Mouse (Mus musculus): ENCODE measurements at regions not wholly inside any gene's neighbourhood (a gene's known extent, or its start where the extent isn't known, plus 50 kb on each side); places are given as distances from the start of the nearest gene placed in this dataset.

DNA sequence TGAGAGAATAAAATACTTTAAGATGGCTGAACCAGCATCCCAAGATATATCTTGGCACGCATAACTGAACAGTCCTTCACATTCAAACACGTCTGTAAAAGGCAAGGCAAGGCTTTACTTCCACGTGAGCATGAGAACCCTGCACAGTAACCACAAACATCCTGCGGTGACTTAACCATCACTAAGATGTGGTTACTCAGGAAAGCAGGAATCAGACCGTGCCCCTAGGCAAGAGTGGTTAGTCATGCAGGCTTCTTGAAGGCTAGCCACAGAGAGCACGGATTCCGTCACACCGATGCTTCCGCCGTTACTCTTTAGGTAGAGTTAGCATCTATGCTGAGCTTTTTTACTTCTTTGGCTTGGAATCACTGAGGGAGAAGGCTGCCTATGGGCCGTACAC lies 266.8 kb downstream of the Barhl2 start:
- CTCF ChIA-PET = no interaction called here

DNA sequence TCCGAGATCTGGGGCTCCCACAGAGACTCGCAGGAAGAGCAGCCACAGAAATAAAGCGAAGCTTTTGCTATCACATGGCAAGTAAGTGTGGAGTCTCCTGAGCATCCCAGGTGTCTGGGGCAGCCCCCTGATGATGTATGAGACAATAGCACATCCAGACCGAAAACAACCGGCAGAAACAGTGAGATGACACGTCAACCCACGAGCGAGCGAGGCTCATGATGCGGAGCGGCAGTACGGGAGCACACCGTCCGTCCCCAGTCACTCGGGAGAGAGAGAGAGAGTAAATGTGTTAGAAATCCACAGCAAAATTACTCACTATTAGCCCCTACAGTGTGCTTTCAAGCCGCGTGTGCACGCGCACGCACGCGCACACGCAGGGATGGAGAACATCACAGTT lies 276.2 kb downstream of the Barhl2 start:
- CTCF ChIA-PET = no interaction called here

DNA sequence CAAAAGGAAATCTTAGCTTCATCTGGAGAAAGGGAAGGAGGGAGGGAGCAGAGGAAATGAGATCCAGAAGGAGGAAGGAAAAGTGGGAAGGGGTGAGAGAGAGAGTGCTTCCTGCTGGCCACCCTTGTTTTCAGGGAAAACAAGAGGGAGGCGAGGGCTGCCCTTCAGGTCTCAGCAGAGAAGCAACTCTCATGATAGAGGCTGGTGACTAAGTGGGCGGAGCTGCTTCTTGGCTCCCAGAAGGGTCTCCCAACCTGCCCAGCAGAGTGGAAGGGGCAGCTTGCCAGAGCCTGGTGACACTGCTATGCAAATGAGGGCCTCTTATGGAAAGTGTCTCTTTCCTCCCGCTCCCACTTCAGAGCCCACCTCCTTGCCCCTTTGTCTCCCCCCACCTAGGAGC lies 285.8 kb downstream of the Barhl2 start:
- CTCF ChIA-PET = no interaction called here

DNA sequence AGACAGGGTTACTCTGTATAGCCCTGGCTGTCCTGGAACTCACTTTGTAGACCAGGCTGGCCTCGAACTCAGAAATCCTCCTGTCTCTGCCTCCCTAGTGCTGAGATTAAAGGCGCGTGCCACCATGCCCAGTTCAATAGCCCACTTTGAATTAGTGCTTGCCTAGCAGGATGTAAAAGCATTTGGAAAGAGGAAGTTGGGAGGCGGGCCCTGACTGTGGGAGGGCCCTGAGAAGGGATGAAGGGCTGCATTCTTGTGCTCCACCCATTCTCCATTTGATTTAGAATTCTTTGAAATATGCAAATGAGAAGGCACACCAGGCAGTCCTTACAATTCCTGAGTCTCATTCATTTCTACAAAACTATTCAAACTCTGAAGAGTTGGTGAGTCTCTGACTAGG lies 287.6 kb downstream of the Barhl2 start:
- CTCF ChIA-PET = no interaction called here

DNA sequence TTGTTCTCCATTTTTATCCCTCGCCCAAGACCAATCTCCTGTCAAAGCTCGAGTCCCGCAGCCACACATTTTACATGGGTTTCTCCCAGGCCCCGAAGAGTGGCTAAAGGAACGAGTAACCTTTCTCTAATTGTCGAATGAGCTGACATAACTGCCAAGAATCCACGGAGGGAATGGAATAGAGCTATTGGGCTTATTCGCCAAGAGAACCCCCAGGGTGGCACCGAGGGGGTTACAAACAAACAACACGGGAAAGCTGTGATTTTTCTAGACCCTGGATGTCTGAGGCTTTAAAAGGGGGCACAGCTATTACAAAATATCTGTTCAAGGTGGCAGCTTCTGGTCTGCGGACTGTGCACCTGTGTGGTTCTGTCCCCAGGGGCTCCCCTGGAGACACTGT lies 290.4 kb downstream of the Barhl2 start:
- CTCF ChIA-PET = no interaction called here

DNA sequence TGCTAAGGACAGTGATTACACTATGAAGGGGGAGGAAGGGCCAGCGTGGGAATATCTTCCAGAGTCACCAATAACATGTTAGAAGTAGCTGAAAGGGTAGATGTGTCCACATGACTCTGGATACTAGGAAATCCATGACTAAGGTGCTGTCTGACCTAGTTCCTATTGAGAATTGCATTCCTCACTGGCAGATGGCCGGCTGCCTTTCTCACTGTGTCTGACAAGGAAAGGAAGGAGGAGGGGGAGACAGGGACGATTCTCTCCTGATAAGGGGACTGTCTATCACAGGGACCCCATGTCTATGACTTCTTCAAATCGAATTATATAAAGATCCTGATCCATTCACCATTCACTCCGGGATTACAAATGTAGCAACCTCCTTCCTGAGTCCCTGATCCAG lies 289.9 kb downstream of the Zfp326 start:
- CTCF ChIA-PET = no interaction called here

DNA sequence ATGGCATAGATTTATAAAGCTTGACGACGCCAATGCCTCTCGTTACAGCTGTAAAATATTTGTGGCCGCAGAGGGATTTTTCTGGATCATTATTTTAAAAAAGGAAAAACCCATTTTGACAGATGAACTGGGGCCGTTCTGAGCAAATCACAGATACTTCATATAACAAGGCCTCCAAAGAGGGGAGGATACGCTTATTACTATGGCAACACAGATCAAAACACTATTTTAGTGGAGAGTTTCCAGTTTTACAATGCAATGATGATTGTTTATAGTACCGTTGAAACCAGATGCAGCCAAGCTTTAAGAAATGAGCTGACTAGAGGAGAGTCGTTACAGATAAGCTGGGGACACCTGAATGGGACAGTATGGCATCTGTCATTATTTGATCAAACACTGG lies 287.8 kb downstream of the Zfp326 start:
- CTCF ChIA-PET = no interaction called here

DNA sequence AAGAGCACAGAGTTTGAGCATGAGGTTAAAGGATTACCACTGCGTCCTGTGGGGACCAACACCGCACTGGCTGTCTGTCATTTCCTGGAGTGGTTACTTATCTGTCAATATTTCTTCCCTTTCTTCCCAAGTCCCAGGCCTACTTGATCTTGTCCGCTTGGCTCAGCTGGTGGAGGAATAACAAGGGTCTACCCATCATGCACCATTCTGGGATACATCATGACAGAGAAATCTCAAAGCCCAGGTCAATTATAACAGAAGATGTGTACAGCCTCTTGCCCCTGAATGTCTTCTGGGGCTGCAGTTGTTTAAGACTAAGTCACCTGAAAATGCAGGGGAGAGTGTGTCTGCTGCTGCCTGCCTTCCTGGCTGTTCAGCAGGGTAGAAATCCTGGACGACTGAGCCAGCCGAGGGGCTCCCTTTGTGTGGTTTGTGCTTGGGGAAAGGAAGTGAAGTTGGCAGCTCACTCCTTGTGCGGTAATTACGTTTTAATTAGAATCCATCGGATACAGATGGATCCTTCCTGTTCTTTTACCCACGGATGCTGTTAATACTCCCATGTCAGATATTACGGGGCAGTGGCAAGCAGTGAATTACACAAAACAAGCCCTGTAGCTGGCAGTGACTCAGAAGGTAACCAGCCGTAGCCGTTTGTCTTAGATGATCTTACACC lies 286.8 kb downstream of the Zfp326 start:
- CTCF ChIA-PET = no interaction called here

DNA sequence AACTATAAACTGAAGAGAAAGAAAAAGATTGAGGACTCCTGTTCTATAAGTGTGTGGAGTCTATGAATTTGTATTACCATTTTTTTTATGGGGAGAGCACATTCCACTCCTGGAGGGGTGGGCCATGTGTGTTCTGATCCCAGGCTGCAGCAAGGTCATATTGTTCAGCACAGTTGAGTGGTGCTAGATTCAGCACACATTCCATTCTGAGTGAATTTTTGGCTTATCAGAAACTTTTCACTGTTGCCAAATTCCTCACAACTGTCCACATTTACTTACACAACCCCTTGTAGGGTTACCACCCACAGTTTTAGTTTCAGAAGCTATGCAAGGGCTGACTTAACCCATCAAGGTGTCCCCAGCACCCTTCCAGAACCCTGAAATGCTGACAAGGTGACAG lies 262.7 kb downstream of the Zfp326 start:
- CTCF ChIA-PET = no interaction called here

DNA sequence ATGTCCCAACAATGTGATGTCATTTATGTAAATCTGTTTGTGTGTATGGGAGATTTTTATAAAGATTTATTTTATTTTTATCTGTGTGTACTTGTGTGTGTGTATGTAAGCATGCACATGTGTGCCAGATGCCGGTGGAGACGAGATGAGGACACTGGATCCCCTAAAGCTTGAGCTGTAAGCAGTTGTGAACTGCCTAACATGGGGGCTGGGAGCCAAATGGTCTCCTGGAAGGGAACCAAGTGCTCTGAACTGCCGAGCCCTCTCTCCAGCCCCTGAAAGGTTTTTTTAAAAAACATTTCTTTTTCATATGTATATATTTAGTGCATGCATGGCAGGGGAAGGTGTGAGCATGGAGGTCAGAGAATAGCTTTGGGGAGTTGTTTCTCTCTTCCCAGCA lies 246.6 kb downstream of the Zfp326 start:
- CTCF ChIA-PET = no interaction called here

DNA sequence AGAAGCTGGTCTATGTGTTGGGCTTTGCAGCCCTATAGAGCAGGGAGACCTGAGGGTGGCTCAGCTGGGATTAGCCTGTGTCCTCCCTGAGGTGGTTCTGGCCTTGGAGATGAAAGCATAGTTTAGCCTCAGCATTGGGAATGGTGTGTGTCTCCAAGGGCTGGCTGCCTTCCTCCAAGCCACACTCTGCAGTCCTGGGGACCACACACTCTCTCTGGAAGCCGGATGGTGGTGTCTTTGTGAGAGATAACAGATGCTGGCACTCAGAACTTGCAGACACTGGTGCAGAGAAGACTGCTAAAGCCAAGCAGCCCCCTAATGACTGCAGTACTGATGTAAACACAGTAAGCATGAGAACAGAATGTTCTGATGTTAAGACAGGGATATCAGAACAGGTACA lies 243.2 kb downstream of the Zfp326 start:
- CTCF ChIA-PET = no interaction called here

DNA sequence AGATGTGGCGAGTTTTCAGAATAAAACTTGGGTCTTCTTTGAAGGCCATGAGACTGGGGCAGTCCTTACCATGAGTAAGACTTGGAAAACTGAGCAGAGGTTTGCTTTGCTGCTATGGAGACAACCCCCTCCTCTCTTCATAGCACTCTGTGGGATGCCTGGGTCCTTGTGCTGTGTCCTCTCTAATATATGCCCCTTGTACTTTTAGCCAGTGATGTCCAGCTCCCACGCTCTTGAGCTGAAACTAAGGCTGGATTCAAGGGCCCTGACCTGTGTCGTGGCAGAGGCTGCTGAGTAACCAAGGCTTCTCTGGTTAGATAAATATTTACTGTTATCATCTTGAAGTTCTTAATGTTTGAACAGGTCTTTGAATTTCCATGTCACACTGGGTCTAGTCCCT lies 236.8 kb downstream of the Zfp326 start:
- CTCF ChIA-PET = no interaction called here

DNA sequence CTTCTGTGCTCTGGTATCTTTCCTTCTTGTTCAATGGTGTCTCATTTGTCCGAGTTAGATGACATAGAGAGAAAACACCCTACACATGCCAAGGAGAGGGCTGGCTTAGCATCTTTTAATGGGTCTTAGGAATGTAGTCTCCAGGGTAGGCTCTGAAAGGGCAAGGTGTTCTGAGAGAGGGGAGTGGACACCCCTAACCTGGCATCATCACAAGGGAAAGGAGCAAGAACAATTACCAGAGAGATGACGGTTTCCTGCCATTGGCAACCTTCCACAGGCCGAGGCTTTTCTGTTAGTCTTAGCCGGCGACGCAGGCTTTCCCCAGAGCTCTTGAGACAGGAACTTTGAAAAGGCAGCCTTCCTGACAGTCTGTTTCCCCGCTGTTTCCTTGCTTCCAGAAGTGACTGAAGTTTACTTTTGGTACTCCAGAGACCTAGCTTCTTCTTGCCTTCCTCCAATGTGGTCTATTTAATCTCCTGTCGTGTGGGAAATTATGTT lies 232.2 kb downstream of the Zfp326 start:
- CTCF ChIA-PET = no interaction called here

DNA sequence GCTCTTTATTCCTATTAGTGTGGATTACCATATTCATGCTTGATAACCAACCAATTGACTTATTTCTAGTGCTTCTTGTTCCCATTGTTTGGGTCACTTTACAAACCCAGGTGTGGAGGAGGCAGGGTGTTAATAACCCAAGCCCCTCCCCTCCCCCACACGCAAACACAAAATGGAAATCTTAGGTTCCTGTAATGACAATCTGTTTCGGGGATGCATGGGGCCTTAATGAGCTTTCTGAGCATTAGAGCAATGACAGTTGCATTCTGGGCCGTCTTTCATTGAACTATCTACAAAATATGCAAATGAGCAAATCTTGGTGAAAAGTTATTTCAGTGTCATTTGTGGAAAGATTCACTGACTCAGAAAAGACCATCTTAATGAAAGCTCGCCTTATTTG lies 225.9 kb downstream of the Zfp326 start:
- CTCF ChIA-PET = no interaction called here

DNA sequence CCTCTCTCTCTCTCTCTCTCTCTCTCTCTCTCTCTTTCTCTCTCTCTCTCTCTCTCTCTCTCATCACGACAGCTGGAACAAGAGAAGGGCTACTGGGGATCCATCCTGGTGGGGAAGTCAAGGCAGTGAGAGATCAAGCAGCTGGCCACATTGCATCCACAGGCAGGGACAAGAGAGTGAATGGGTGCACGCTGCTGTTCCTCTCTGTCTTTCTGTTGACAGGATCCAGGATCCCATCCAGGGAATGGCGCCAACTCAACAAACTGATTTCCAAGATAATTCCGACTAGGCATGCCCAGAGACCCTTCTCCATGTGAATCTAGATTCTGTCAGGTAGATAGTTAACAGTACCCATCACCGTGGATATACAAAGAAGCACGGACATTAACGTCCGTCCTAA lies 222.5 kb downstream of the Zfp326 start:
- CTCF ChIA-PET = no interaction called here

DNA sequence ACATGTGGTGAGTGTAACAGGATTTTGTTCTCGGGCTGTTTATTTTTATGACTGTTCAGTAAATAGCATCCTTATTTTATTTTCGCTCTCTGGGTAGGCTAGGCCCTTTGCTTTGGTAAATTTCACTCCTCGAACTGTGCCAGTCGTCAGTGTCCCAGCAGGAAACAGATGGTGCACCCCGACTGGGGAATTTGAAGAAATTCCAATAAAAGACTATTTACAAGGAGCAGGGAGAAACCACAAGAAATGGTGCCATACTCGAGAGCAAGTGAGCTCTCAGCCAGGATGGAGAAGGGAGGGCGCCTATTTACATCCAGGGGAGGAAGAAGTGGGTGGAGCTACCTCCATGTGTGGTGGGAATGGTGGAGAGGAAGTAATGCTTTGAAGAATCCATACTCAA lies 213.0 kb downstream of the Zfp326 start:
- CTCF ChIA-PET = no interaction called here

DNA sequence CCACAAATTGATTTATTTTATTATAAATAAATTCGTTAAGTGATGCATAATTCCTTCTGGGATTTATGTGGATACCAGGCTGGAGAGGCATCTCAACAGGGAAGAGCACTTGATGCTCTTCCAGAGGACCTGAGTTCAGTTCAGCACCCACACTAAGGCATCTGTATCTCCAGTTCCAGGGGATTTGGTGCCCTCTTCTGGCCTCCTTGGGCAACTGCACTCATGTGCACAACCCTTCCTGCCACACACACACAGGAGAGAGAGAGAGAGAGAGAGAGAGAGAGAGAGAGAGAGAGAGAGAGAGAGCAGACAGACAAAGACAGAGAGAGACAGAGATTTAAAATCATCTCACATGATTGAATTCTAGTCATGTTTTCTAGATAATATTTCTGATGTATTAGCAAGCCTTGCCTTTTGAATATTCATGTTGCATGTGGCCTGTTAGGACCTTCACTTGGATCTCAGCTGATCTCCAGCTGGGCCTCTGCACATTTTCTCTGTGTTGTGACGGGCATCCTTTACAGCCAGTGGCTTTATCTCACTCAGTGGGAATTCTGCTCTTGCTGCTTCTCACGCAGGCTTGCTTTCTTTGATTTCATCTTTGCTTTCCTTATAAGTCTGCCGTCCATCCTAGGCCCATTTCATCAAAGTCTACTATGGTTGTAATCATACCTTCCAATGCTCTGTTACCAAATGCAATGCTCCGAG lies 212.3 kb downstream of the Zfp326 start:
- CTCF ChIA-PET = no interaction called here

DNA sequence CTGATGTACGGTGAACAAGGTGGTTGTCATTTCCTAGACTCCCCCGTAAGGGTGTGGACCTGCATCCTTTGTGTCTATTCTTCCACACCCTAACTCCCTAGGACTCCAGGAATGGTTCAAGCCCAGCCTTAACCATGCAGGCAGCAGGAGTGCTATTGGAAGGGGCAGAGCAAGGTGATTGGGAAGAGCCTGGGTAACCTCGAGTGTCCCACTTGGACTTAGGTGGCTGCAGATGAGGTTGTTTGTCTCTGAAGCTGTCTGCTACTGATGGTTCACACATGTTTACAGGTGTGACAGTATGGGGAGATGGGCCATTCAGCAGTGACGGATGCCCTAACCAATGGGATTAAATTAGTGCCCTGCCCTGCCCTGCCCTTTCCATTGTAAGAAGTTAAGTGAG lies 207.4 kb downstream of the Zfp326 start:
- CTCF ChIA-PET = no interaction called here

DNA sequence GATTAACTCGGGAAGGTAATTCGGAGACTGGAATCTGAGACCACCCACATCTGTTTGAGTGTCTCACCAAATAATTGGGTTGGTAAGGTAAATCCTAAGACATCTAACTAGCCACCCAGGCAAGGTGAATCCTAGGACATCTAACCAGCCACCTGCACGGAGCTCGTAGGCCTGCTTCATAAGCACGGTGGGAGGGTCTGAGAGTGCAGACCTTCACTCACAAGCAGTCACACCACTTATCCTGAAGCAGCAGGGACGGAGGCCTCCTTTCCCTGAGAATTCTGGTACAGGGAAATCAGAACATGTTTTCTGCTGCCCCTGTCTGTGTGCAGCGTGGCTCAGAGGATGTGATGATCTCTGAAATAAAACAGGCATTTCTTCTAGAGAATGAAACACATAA lies 206.5 kb downstream of the Zfp326 start:
- CTCF ChIA-PET = no interaction called here

DNA sequence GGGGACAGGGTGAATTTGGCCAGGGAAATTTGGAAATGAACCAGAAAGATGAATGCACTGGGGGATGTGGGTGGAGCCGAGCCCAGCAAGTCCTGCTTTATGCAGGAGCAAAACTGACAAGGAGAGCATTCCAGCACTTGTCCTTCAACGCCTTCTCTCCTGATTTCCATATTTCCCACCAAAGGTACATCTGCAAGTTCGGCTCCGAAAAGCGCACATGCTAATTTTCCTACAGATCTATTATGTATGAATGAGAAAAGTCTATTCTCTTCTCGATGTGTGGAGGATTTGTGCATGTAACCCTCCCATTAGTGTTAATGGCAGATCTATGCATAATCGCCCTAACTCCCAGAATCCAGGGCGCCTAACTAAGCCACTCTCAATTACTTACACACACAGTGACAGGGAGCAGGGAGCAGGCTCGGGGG lies 190.8 kb downstream of the Zfp326 start:
- CTCF ChIA-PET = no interaction called here

DNA sequence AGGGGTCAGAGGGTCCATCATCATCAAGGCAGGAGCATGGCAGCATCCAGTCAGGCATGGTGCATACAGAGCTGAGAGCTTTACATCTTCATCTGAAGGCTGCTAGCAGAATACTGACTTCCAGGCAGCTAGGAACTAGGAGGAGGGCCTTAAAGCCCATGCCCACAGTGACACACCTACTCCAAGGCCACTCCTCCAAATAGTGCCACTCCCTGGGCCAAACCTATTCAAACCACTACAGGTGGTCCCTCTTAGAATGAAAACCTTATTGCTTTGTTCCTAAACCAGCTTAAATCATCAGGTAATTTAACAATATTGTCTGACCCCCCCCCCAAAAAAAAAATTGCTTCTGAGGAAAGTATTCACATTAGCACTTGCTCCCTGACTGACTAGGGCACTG lies 190.3 kb downstream of the Zfp326 start:
- CTCF ChIA-PET = no interaction called here

DNA sequence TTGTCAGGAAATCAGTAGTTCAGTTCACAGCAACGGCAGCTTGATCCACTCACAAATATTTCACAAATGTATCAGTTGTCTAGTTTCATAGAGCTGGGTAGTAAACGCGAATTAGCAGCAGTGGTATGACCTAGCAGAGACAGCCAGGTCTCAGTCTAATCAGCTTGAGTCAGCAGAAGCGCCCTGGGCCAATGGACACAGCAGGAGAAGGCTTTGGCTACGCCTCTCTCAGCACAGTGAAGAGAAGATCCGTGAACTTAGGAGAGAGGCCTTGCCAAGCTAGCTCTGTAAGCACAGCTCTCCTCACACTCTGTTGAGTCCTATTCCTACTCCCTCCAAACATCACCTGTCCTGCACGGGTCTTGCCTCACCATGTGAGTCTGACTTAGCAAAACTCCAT lies 188.0 kb downstream of the Zfp326 start:
- CTCF ChIA-PET = no interaction called here

DNA sequence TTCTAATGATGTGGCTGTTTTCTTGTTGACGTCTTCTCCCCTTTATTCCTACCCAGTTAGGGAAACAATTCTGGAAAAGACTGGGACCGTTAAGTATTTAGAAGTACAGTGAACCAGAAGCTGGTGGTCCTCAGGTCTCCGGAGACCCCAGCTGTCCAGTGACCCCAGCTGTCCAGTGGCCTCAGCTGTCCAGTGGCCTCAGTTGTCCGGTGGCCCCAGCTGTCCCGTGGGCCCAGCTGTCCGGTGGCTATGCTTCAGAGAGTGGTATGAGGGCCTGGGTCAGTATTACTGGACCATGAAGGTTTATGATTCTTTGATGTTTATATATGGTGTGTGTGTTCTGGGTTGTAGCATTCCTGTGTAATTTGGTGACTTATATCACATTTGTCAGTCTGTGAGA lies 186.6 kb downstream of the Zfp326 start:
- CTCF ChIA-PET = no interaction called here

DNA sequence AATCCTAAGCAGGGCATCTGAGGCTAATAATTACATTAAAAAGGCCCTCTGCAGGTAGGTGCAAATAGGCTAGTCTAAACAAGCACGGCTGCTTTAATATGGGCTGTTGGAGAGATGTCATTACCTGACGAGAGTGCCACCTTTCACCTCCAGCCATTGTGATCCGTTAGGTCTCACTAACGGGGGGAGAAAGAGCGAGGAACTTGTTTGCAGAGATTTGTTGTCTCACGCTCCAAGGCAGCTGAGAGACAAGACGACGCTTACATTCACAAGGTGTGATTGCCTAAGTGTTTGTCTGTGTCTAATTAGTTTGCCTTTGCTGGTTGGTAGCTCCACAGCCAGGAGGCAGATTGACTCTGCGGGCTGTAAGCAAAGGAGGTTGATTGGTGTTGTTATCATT lies 180.3 kb downstream of the Zfp326 start:
- CTCF ChIA-PET = no interaction called here
